Mouse (Mus musculus) left cerebral cortex, postnatal 10 days (tissue): Measurements from ENCODE around the gene Kdsr. TPM values are rescaled to one million over a fixed set of nuclear protein-coding genes. Genes with fewer than 3 reads are reported as not detected.
A peak's percentile ranks its signal among the peaks of the same experiment; 100 is the strongest.

ENCODE experiments used
- DNase-seq, 2 experiments: peaks; one replicate each; pipeline ENCODE4 v3.0.0; 2021 to 2022; ENCODE audit warnings: low spot score in 2 of 2, mixed read lengths in 1 of 2; ENCODE audit errors: extremely low spot score in 1 of 2
- intact Hi-C: fragments of 180-260 bp; cut with DNase I; formaldehyde crosslinking; loops from one replicate; pipeline ENCODE4 v1.15.1; 2025
- total RNA-seq, 2 experiments: library from RNA; stranded (reverse); gene quantifications; 2 replicates each; pipeline ENCODE4 v1.2.3; 2021

Gene Kdsr
- total RNA-seq, 2 experiments from 2014 or later: 23.2 to 27.0 TPM

DNA sequence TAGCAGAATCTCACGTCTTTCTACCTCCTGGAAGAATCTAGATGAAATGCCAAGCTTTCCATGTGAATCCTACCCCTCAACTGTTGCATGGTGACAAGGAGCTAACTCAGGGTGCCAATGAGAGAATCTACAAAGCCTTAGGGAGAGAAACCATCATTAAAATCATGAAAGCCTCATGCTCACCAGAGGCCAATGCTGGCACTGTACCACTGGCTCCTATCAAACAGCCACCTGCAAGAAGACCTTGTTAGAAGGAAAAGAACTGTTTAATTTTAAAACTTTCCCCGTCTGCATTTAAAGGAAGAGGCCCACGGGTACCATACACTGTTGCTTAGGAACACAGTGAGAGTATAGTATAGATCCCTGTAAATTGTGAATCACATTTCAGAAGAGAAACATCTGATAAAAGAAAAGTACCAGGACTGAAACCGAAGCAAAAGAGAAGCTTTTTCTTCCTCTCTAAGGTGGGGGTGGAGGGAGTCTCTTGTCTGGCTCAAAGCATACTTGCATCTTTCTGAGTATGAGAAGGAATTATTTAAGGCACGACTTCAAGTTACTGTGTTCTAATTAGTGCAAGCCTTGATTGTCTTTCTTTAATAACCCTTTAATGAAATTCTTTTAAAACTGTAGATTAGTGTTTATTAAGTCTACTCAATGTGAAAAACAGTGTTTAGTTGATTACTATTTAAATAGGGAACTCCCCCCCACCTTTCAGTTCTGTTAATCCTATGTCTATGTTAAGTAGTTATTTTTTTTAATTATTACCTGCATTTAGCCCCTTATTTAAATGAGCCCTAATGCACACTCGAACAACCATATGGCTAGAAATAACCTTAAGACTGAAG, 52.3 kb downstream of the Kdsr start:
- DNase-seq: no peak
- intact Hi-C loops: no loop called here

DNA sequence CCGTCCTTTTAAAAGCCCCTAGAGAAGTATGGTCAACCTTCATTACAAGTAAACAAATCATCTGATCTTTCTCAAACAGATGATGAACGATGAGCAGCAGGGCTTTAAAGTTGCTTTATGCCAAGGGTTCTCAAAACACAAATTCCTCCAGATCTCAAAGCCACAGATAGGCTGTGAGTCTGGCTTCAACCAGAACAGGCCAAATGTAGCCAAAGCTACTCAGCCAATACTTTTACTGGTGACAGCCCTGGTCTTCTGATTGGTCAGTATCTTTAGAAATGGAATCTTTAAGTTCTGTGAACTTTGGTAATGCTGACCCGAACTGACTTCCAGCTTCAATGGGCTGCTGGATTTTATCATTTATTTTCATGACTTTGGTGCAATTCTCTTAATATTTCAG, 56.3 kb downstream of the Kdsr start:
- intact Hi-C loops: no loop called here
- no peak for DNase-seq

DNA sequence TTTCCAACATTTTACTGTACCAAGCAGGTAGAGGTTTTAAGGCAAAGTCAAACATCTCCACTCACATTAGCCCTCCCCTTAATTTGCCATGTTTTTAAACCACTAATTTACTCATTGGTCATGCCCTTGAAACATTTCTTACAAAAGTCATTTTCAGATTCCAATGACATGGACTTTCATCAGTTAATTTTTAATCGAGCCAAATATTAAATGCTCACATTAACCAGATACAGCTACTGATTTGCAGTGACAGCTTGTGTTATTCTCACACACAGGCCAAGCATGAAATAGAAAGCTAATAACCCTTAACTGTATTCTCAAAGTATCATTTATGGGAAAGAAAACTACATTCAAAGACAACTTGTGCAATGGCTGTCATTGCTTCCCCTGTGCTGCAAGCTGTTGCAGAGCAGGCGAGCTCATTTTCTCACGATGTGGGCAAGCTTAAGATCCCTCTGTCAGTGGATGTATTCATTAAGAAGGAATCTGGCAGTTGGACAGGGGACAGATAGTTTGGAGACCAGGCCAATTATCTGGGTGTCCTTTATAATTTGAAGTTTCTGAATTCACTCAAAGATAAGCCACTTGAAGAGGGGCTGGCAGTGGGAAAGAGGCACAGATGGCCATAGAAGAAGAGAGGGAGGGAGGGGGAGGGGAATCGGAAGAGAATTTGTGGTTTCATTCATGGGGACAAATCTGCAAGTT, 56.9 kb downstream of the Kdsr start:
- no peak for DNase-seq
- intact Hi-C loops: no loop called here

DNA sequence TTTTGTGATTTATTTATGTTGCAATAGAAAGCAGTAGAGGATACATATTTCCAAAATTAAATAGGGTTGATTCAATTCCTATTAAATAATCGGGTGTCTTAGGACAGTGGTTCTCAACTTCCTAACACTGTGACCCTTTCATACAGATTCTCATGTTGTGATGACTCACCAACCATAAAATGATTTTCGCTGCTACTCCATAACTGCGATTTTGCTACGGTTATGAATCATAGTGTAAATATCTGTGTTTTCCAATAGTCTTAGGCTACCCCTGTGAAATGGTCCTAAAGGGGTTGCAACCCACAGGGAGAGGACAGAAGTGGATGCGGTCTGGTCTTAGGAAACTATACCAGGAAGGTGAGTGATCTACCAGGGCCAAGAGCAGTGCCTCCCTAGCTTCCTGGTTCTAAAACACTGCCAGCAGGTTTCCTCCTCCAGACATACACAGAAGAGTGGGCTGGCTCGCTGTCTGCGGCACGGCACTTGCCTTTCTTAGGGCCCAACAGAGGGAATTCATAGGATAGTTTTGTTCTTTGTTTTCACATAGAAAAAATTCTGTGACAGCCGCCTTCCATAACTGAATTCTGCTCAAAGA, 58.9 kb downstream of the Kdsr start:
- no peak for DNase-seq
- intact Hi-C loops: no loop called here

DNA sequence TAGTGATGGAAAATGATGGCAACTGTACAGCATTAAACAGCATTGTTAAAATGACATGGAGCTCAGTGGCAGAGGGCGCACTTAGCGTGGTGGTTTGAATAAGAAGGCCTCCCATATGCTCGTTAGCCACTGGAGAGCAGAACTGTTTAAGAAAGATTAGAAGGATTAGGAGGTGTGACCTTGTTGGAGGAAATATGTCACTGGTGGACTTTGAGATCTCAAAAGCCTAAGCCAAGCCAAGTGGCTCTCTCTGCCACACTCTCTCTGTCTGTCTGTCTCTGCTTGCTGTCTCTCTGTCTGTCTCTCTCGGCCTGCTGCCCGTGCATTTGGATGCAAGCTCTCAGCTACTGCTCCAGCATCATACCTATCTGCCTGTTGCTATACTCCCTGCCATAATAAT, 63.1 kb downstream of the Kdsr start:
- no peak for DNase-seq
- intact Hi-C loops: no loop called here

DNA sequence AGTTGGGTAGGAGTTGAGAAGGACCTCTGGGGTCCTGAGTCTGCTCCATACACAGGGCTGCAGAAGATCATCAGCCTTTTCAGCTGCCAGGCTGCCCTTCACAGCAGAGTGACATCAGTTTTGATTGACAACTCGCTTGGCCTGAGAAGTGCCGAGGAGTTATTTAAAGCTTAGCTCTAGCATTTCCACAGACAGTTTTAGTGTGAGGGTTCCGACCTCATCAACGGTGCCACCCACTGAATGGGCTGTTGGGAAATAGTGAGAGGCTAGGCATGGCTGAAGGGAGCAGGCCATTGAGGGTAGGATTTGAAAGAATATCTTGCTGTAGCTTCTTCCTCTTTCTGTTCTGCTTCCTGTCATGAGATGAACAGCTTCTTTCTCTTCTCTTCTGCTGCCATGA, 63.9 kb downstream of the Kdsr start:
- DNase-seq: no peak
- intact Hi-C loops: no loop called here

DNA sequence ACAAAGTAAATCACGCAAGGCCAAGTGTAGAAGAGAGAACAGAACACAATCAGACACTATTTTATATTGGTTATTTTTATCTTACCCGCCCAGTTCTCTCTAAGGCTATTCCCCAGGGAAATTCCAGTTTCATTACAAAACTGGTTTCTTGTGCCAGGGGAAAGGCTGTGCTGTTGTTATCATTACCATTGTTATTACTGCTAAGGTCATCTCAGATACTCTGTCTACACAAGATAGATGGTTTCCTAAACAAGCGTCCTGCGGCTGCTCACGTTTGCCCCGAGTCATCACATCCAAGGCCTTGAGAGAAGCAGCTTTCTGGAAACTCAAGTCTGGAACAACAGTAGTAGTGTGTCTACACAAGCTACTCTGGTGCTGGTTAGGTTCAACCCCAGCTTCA, 65.2 kb downstream of the Kdsr start:
- intact Hi-C loops: no loop called here
- no peak for DNase-seq

DNA sequence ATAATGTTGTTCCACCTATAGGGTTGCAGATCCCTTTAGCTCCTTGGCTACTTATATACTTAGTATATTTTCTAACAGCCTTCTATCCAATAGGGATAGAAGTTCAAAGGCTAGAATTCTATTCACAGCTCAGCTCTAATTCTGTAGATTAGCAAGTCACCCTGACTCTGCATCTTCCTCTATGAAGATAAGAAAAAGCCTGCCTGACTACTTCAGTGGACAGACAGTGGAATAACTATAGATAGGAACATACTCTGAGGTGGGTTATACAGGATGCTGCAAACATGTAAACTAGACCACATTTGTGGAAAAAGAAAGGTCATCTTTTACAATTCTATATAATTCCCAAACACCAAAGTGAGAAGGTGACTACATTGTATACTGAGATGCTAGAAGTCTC, 66.9 kb downstream of the Kdsr start:
- no peak for DNase-seq

DNA sequence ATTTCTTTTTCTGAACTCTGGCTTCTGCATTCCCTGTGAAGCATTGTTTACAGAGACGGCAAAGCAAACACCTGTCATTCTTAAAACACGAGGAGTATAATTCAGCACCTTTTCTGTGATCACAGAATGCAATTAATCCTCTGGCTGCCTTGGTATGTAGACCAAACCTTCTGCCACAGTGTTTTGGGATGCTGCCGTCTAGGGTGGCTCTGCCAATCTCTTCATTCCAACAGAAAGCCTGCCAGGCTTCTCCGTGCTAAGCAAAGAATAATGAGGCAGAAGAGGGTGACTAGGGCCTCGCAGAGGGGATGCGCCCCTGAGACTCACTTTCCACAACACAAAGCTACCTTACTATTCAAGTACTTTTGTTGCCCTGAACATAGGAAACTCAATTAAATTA, 68.6 kb downstream of the Kdsr start:
- peak in 1 of 2 experiments; percentile 42 for DNase-seq
- intact Hi-C loops: no loop called here

More for the DNA sequence above, 66.9 kb downstream of the Kdsr start:
- intact Hi-C loops: no loop called here

DNA sequence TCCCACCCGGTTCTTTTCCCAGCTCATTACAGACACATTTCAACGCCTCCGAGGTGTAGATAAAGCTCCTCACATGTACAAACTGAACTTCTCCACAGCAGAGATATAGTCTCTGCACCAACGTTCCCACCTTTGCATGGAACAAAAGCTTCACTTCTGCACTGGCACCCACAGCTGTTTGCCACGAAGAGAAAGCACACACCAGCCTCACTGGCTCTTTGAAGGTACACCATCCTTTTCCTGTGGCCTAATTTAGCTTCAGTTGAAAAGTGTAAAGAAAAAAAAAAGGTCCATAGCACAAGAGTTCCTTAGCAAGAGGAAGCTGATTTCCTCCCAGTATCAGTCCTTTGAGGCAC, 71.4 kb downstream of the Kdsr start:
- DNase-seq: no peak

DNA sequence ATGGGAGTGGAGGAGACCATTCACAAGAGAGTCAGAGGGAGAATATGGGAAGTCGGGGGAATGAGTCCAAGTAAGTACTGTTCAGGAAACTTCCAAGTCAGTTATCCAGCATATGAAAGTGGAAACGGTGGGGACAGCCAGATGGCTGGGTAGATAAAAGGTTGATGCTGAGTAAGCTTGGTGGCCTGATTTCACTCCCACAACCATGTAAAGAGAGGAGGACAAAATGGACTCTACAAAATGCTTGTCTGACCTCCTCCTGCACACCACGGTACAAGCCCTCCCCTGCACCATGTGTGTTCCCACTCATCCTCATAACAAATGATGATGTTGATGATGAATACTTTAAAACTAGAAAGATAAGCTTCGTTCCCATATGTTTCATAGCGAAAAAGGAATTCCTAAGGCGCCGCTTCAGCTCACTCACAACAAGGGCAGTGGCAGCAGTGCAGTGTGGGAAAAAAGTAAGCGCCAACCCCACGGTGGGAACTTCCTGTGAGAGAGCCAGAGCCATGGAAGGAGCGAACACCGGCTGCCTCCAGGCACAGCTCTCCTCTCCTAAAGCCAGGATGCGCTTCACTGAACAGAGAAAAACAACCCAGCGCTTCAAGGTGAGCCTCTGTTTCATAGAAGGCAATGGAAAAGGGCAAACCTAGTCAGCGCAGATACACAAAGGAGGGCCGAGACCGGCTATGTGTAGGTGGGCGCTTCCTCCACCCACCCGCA, 71.9 kb downstream of the Kdsr start:
- no peak for DNase-seq
- intact Hi-C loops: no loop called here

More for the DNA sequence above, 71.4 kb downstream of the Kdsr start:
- intact Hi-C loops: no loop called here

DNA sequence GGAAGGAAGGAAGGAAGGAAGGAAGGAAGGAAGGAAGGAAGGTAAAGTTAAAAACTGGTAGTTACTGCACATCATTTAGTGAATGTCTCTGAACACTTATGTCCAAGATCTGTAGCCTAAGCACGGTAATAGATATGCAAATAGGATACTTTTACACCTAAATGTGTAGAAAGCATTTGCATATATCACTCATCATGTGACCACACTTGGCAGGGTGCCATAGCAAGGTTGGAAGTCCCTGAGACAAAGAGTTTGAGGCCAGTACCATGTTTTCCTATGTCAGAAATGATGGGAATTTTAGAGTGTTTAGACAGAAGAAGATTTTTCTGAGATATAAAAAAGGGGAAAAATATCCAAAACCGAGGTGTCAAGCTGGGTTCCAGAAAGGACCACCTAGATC, 73.8 kb downstream of the Kdsr start:
- DNase-seq: no peak
- intact Hi-C loops: no loop called here

DNA sequence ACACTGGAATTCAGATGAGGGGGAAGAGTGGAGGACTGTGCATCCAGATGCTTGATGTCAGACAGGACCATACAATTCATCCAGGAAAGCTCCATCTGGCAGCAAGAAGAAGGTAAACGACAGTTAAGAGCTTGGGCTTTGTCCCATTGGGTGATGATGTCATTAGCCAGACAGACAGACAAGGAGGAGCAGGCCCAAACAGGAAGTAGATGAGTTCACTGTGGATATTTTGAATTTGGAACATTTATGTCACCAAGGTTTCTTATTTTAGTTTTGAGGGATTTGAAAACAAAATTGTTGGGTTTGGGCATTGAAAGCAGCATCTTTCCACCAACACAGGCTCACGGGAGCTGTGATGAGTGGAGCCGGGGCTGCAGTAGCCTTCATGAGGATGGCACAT, 75.0 kb downstream of the Kdsr start:
- intact Hi-C loops: no loop called here
- no peak for DNase-seq

DNA sequence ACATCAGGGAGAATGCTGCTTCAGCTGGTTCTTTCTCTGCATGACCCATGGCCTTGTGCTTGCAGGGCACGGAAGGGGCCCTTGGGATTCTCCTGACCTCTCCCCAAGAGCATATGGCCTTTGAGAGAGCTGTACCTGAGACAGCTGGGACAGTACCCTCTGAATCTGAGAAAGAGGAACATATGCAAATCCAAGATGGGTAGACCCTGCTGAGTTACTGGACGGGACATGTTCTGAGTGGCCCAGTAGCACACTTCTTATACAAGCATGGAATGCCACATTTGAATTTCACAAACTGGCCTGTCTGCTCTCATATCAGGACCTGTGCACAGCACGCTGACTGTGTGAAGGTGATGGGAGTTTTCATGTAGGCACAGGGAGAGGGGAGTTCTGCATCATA, 76.7 kb downstream of the Kdsr start:
- no peak for DNase-seq
- intact Hi-C loops: no loop called here

DNA sequence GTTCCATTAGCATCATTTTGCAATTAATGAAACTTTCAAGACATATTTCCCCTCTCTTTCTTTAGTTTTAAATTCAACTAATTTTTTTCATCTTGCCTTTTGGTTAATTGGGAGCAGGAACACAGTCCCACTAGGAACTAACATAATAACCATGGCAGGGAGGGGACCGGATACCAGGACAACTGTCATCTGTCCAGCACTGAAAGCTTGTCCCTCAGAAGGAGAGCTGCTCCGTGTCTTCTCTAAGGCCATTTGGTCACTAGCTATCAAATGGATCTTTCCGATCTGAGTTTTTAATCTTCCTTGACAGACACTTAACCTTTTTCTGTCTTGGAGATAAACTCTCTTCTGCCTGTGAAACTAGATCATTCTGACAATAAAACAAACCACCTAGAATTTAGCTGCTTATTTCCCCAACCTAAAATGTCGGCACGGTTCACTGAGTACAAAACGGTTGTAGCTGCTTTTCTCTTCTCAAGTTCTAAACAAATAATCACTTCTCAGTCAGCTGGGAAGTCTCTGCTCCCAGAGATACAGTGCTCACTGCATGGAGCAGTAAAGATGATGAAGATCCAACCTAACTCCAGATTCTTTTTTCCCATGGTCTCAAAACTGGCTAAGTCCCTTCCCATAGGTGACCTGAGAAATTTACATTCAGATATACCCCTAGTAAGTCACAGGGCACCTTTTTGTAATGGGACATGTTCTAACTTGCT, 79.6 kb downstream of the Kdsr start:
- no peak for DNase-seq
- intact Hi-C loops: no loop called here

DNA sequence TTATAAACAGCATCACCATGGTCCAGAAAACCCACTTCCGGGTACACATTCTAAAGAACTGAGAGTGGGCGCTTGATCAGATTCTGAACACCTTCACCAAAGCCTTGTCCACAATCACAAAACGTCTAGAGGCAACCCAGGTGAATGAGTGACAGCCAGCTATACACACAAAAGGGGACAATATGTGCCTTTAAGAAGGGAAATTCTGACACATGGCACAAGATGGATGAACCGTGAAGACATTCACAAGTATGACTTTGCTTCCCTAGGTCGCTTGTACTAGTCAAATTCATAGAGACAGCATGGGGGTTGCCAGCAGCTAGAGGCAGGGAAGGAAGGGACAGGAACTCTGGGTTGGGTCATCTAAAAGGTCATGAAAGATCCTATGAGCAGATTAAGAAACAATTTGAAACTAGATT, 81.5 kb downstream of the Kdsr start:
- DNase-seq: no peak
- intact Hi-C loops: no loop called here
